Comparison of ENCODE assay signal across 22 mouse cellular contexts in the genomic region with DNA sequence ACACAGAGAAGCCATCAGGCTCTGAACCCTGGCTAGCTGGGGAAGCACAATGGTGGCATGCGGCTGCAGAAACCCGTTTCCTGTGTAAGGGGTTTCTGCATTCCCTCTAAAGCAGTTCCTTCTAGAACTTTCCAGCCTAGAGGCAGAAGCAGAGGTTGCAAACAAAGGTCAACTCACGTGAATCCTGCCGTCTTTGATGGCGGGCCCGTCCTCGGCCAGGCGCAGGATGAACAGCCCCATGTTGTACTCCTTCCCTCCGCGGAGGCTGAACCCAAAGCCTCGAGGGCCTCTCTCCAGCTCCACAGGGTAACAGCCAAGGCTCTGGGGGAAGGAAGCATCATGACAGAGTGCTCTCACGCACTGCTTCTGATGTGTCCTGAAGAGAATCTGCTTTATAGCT. TPM values are rescaled to one million over a fixed set of nuclear protein-coding genes. Genes with fewer than 3 reads are reported as not detected.
A peak's percentile ranks its signal among the peaks of the same experiment; 100 is the strongest.
DNase-seq lines count a peak whose midpoint lies in the region; ATAC-seq and TF ChIP-seq lines count a peak whose summit lies in the region.
"Had no signal": no experiment of that assay in that cellular context is flagged by ENCODE, and none has a peak within 500 bp of the region (broad histone marks: within the 10 kb centered on the region; RNA-seq: fewer than 3 reads in every experiment).

No protein-coding gene starts in this region.

- 89% methylated on average over 12 of the region's 12 CpGs for WGBS in hindbrain, embryonic 13.5 days
- 94% methylated on average over 12 of the region's 12 CpGs for WGBS in hindbrain, embryonic 16.5 days
- 82% methylated on average over 12 of the region's 12 CpGs for WGBS in lung, embryonic 16.5 days
- 90% methylated on average over 12 of the region's 12 CpGs for WGBS in lung, postnatal 0 days
- WGBS in neural tube, embryonic 13.5 days, result 84% methylated on average over 12 of the region's 12 CpGs
- 85% methylated on average over 12 of the region's 12 CpGs for WGBS in neural tube, embryonic 15.5 days

- H3K4me1 ChIP-seq in hindbrain, embryonic 13.5 days (replicated peaks), result no peaks in the 10 kb centered on the region
- no peaks in the 10 kb centered on the region for H3K4me1 ChIP-seq in hindbrain, embryonic 16.5 days (ENCODE audit: control insufficient read depth, insufficient read depth, low read depth, low read length)
- no peaks in the 10 kb centered on the region for H3K4me1 ChIP-seq in lung, embryonic 16.5 days (replicated peaks; ENCODE audit: control insufficient read depth, insufficient read depth, low read length)
- H3K4me1 ChIP-seq in lung, postnatal 0 days (ENCODE audit: insufficient read depth, low read depth, low read length), result no peaks in the 10 kb centered on the region
- no peaks in the 10 kb centered on the region for H3K4me1 ChIP-seq in neural tube, embryonic 13.5 days (replicated peaks)
- no peaks in the 10 kb centered on the region for H3K4me1 ChIP-seq in neural tube, embryonic 15.5 days
- H3K4me1 ChIP-seq: embryonic facial prominence, embryonic 13.5 days; embryonic facial prominence, embryonic 15.5 days; forebrain, embryonic 10.5 days; forebrain, embryonic 12.5 days had no signal

- no peaks in the 10 kb centered on the region for H3K27me3 ChIP-seq in hindbrain, embryonic 13.5 days
- no peaks in the 10 kb centered on the region for H3K27me3 ChIP-seq in hindbrain, embryonic 16.5 days (replicated peaks; ENCODE audit: control insufficient read depth, insufficient read depth, low read length)
- H3K27me3 ChIP-seq in lung, embryonic 16.5 days (ENCODE audit: control insufficient read depth, insufficient read depth, low read depth, low read length), result no peaks in the 10 kb centered on the region
- H3K27me3 ChIP-seq in lung, postnatal 0 days (replicated peaks; ENCODE audit: insufficient read depth, low read length), result no peaks in the 10 kb centered on the region
- H3K27me3 ChIP-seq in neural tube, embryonic 13.5 days, result no peaks in the 10 kb centered on the region
- no peaks in the 10 kb centered on the region for H3K27me3 ChIP-seq in neural tube, embryonic 15.5 days (replicated peaks)
- H3K27me3 ChIP-seq: CH12.LX; embryonic facial prominence, embryonic 13.5 days; embryonic facial prominence, embryonic 15.5 days; forebrain, embryonic 12.5 days had no signal

- TF ChIP-seq EP300 in lung, postnatal 0 days (IDR thresholded peaks at IDR 0.05), result no peak

- DNase-seq in lung, postnatal 0 days (ENCODE audit: low spot score), result no peak
- peak; percentile 51 for DNase-seq in ZHBTc4 (ENCODE audit: low read depth, low spot score)
- DNase-seq in layer of hippocampus, adult 9-11 months, result no peak
- DNase-seq: adrenal gland, adult 2 months; adrenal gland, postnatal 10 days; adrenal gland, postnatal 25 days; cerebellum, adult 11 months; cerebellum, adult 8-10 months; cerebellum, adult 9-11 months had no signal

- no peak overlapping the region for H3K4me3 ChIP-seq in hindbrain, embryonic 13.5 days
- no peak overlapping the region for H3K4me3 ChIP-seq in hindbrain, embryonic 16.5 days (ENCODE audit: low read length)
- H3K4me3 ChIP-seq in lung, embryonic 16.5 days (ENCODE audit: low read length), result no peak overlapping the region
- H3K4me3 ChIP-seq in lung, postnatal 0 days (ENCODE audit: low read depth, low read length), result no peak overlapping the region
- no peak overlapping the region for H3K4me3 ChIP-seq in neural tube, embryonic 13.5 days
- H3K4me3 ChIP-seq in neural tube, embryonic 15.5 days (replicated peaks), result no peak overlapping the region
- H3K4me3 ChIP-seq: embryonic facial prominence, embryonic 13.5 days; embryonic facial prominence, embryonic 15.5 days; erythroblast, embryonic 14.5 days; forebrain, embryonic 10.5 days; forebrain, embryonic 12.5 days had no signal

- TF ChIP-seq CTCF in lung, postnatal 0 days (IDR thresholded peaks at IDR 0.05), result no peak

- H3K4me2 ChIP-seq in hindbrain, embryonic 13.5 days, result no peak overlapping the region
- H3K4me2 ChIP-seq in hindbrain, embryonic 16.5 days (ENCODE audit: low read length), result no peak overlapping the region
- no peak overlapping the region for H3K4me2 ChIP-seq in lung, embryonic 16.5 days (ENCODE audit: low read depth, low read length)
- no peak overlapping the region for H3K4me2 ChIP-seq in lung, postnatal 0 days (replicated peaks; ENCODE audit: low read depth, low read length)
- H3K4me2 ChIP-seq in neural tube, embryonic 13.5 days, result no peak overlapping the region
- no peak overlapping the region for H3K4me2 ChIP-seq in neural tube, embryonic 15.5 days
- H3K4me2 ChIP-seq: embryonic facial prominence, embryonic 13.5 days; embryonic facial prominence, embryonic 15.5 days; forebrain, embryonic 12.5 days had no signal

- no peak overlapping the region for H3K27ac ChIP-seq in hindbrain, embryonic 13.5 days
- no peak overlapping the region for H3K27ac ChIP-seq in hindbrain, embryonic 16.5 days (ENCODE audit: low read depth, low read length)
- no peak overlapping the region for H3K27ac ChIP-seq in lung, embryonic 16.5 days (ENCODE audit: low read length)
- H3K27ac ChIP-seq in lung, postnatal 0 days (ENCODE audit: low read length), result no peak overlapping the region
- no peak overlapping the region for H3K27ac ChIP-seq in neural tube, embryonic 13.5 days (replicated peaks)
- no peak overlapping the region for H3K27ac ChIP-seq in neural tube, embryonic 15.5 days (replicated peaks)
- H3K27ac ChIP-seq: embryonic facial prominence, embryonic 13.5 days; embryonic facial prominence, embryonic 15.5 days; forebrain, embryonic 10.5 days; forebrain, embryonic 12.5 days had no signal

- 0 out of 2 replicates have a peak, but pooled peaks have one; percentile 36 for ATAC-seq in hindbrain, embryonic 13.5 days (ENCODE audit: low FRiP score)
- ATAC-seq in hindbrain, embryonic 16.5 days, result no peak
- no peak for ATAC-seq in lung, embryonic 16.5 days (ENCODE audit: low read depth)
- no peak for ATAC-seq in lung, postnatal 0 days
- ATAC-seq in neural tube, embryonic 13.5 days (ENCODE audit: low read depth), result 0 out of 2 replicates have a peak, but pooled peaks have one; percentile 23
- ATAC-seq in neural tube, embryonic 15.5 days (ENCODE audit: low FRiP score), result no peak
- ATAC-seq: forebrain, embryonic 14.5 days; forebrain, embryonic 16.5 days had no signal

- H3K36me3 ChIP-seq in hindbrain, embryonic 13.5 days, result peaks cover 58% of the 10 kb centered on the region
- peaks cover 5% of the 10 kb centered on the region; the same call in 1 of the 2 replicates for H3K36me3 ChIP-seq in hindbrain, embryonic 16.5 days (ENCODE audit: control insufficient read depth, insufficient read depth, low read length)
- peaks cover 18% of the 10 kb centered on the region for H3K36me3 ChIP-seq in lung, embryonic 16.5 days (ENCODE audit: control insufficient read depth, insufficient read depth, low read length)
- peaks cover 26% of the 10 kb centered on the region; the same call in 1 of the 2 replicates for H3K36me3 ChIP-seq in lung, postnatal 0 days (ENCODE audit: insufficient read depth, low read length)
- peaks cover 62% of the 10 kb centered on the region for H3K36me3 ChIP-seq in neural tube, embryonic 13.5 days
- peaks cover 57% of the 10 kb centered on the region for H3K36me3 ChIP-seq in neural tube, embryonic 15.5 days

- H3K9ac ChIP-seq in hindbrain, embryonic 13.5 days, result no peak overlapping the region
- H3K9ac ChIP-seq in hindbrain, embryonic 16.5 days (ENCODE audit: low read depth, low read length), result no peak overlapping the region
- 0 out of 2 replicates have a peak overlapping the region, but pooled peaks have one; percentile 24 for H3K9ac ChIP-seq in lung, embryonic 16.5 days (ENCODE audit: low read length)
- H3K9ac ChIP-seq in lung, postnatal 0 days (replicated peaks; ENCODE audit: low read depth), result no peak overlapping the region
- H3K9ac ChIP-seq in neural tube, embryonic 13.5 days, result no peak overlapping the region
- H3K9ac ChIP-seq in neural tube, embryonic 15.5 days (replicated peaks), result no peak overlapping the region
- H3K9ac ChIP-seq: embryonic facial prominence, embryonic 13.5 days; embryonic facial prominence, embryonic 15.5 days; forebrain, embryonic 12.5 days had no signal

- H3K9me3 ChIP-seq in hindbrain, embryonic 13.5 days, result no peaks in the 10 kb centered on the region
- no peaks in the 10 kb centered on the region for H3K9me3 ChIP-seq in hindbrain, embryonic 16.5 days (ENCODE audit: control insufficient read depth, low read length)
- H3K9me3 ChIP-seq in lung, embryonic 16.5 days (ENCODE audit: control insufficient read depth, low read length), result no peaks in the 10 kb centered on the region
- no peaks in the 10 kb centered on the region for H3K9me3 ChIP-seq in lung, postnatal 0 days (ENCODE audit: low read length)
- H3K9me3 ChIP-seq in neural tube, embryonic 13.5 days, result no peaks in the 10 kb centered on the region
- no peaks in the 10 kb centered on the region for H3K9me3 ChIP-seq in neural tube, embryonic 15.5 days (replicated peaks)
- H3K9me3 ChIP-seq: embryonic facial prominence, embryonic 13.5 days; embryonic facial prominence, embryonic 15.5 days; forebrain, embryonic 10.5 days; forebrain, embryonic 12.5 days had no signal

RNA-seq across cellular contexts. Expression of gene Phtf1, which starts 52.2 kb away (rescaled TPM):
- polyA plus RNA-seq in hindbrain, embryonic 13.5 days (2015; fragmentation: Nextera tagmentation; extraction: Ambion mirVana), result 27.9 and 30.0 TPM in 2 replicates
- polyA plus RNA-seq in hindbrain, embryonic 16.5 days (2015; fragmentation: Nextera tagmentation; extraction: Ambion mirVana), result 19.4 and 22.3 TPM in 2 replicates
- 23.1 and 24.3 TPM in 2 replicates for polyA plus RNA-seq in lung, embryonic 16.5 days (2015; fragmentation: Nextera tagmentation; extraction: Ambion mirVana)
- polyA plus RNA-seq in lung, postnatal 0 days (2015; fragmentation: Nextera tagmentation; extraction: Ambion mirVana), result 14.5 and 18.2 TPM in 2 replicates
- polyA plus RNA-seq in neural tube, embryonic 13.5 days (2015; fragmentation: Nextera tagmentation; extraction: Ambion mirVana), result 28.6 and 30.4 TPM in 2 replicates
- 21.8 and 22.8 TPM in 2 replicates for polyA plus RNA-seq in neural tube, embryonic 15.5 days (2015; fragmentation: Nextera tagmentation; extraction: Ambion mirVana)

Comparison
In these comparisons a context has a peak if more than half of its experiments do, and no peak if none do; other contexts are left out.
1. ATAC-seq: peak in hindbrain, embryonic 13.5 days (single experiment) and neural tube, embryonic 13.5 days (single experiment); none in hindbrain, embryonic 16.5 days (single experiment), lung, embryonic 16.5 days (single experiment), lung, postnatal 0 days (single experiment) and neural tube, embryonic 15.5 days (single experiment).